Mouse (Mus musculus): ENCODE measurements at regions not wholly inside any gene's neighbourhood (a gene's known extent, or its start where the extent isn't known, plus 50 kb on each side); places are given as distances from the start of the nearest gene placed in this dataset.

DNA sequence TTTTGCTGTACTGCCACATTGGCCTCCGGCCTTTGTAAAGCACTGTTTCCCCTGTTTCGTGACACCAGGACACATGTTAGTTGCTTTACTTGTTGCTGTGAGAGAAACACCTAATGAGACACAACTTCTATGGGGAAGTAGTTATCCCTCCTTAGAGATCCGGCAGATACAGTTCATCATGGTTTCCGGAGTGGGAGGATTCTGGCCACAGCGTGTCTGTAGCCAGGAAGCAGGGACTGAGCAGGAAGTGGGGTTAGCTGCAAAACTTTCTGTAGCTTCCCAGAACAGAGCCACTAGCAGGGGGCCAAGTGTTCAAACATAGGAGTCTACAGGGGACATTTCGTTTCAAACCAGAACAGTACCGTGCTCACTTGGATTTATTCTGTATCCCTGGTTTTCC is 88.2 kb downstream of the Emp1 start:
- TF ChIP-seq CTCF (conservative IDR thresholded peaks at IDR 0.05; ENCODE audit: insufficient read depth, insufficient read length, low read depth, low read length) (no peak), POLR2A (IDR thresholded peaks at IDR 0.05; ENCODE audit: low read depth, low read length) (no peak)
